Mouse (Mus musculus) liver, adult 2 months (tissue): ENCODE data around the gene Arap2. TPM values are rescaled to one million over a fixed set of nuclear protein-coding genes. Genes with fewer than 3 reads are reported as not detected.

Experiments
- DNase-seq: peaks from one replicate; pipeline ENCODE4 v3.0.0-alpha.2; 2011; ENCODE audit warnings: low read depth, low spot score; ENCODE audit errors: extremely low read depth
- H3K27ac ChIP-seq: fragments of 200-500 bp; replicated peaks from 2 replicates; pipeline ENCODE4 v1.5.1; 2012; ENCODE audit warnings: low read depth, mild to moderate bottlenecking, control low read depth, inconsistent platforms, low read length; ENCODE audit not compliant: insufficient read depth
- H3K27me3 ChIP-seq: fragments of 200-500 bp; 2 replicates; pipeline ENCODE4 v1.6.1; 2012; ENCODE audit warnings: mild to moderate bottlenecking, moderate library complexity, low read length, inconsistent platforms; ENCODE audit not compliant: control insufficient read depth, insufficient read depth
- H3K36me3 ChIP-seq: fragments of 200-500 bp; 2 replicates; pipeline ENCODE4 v1.6.1; 2012; ENCODE audit warnings: low read length, inconsistent platforms; ENCODE audit not compliant: control insufficient read depth, insufficient read depth
- H3K4me1 ChIP-seq: fragments of 200-500 bp; 2 replicates; pipeline ENCODE4 v1.6.1; 2011; ENCODE audit warnings: low read length; ENCODE audit not compliant: control insufficient read depth, insufficient read depth
- H3K4me3 ChIP-seq: fragments of 200-500 bp; 2 replicates; pipeline ENCODE4 v1.5.1; 2011; ENCODE audit warnings: low read depth, mild to moderate bottlenecking, control low read depth, low read length, moderate library complexity; ENCODE audit not compliant: insufficient read depth
- H3K79me2 ChIP-seq: fragments of 200-500 bp; 2 replicates; pipeline ENCODE4 v1.6.1; 2012; ENCODE audit warnings: inconsistent platforms, mild to moderate bottlenecking, low read length, moderate library complexity; ENCODE audit not compliant: control insufficient read depth, insufficient read depth
- H3K9ac ChIP-seq: fragments of 200-500 bp; 2 replicates; pipeline ENCODE4 v1.6.1; 2012; ENCODE audit warnings: low read depth, mild to moderate bottlenecking, control low read depth, inconsistent platforms, low read length
- CTCF ChIP-seq: fragments of 200-500 bp; IDR thresholded peaks from 2 replicates; pipeline ENCODE4 v1.5.1; 2011; ENCODE audit warnings: low read depth, low read length, control low read depth
- POLR2A ChIP-seq: fragments of 200-500 bp; IDR thresholded peaks from 2 replicates; pipeline ENCODE4 v1.6.1; 2011; ENCODE audit warnings: low read length, control low read depth; ENCODE audit not compliant: insufficient read depth; ENCODE audit errors: extremely low read depth
- WGBS: fragments of 180-500 bp; shearing (Covaris S2); methylation state at CpG from one replicate; pipeline ENCODE4 v1.1.7; 2018; 5-methylcytosine and 5-hydroxymethylcytosine counted together
- polyA plus RNA-seq: library from polyadenylated mRNA; depleted of rRNA; stranded (reverse); fragments of >200 nt; gene quantifications from 2 replicates; pipeline ENCODE4 v1.2.3, GENCODE M21; 2012; rRNA removed
- total RNA-seq: library from RNA; depleted of rRNA; stranded (reverse); fragments of >200 nt; gene quantifications from 2 replicates; pipeline ENCODE4 v1.2.3, GENCODE M21; 2014; rRNA removed

The Arap2 gene
- total and polyA plus RNA-seq, 2 experiments, result 2.1 to 24.0 TPM

GRCm38 (mm10) chr5:62582643-62583042, 183.3 kb downstream of the Arap2 start:
- no peak for DNase-seq
- H3K36me3 ChIP-seq, result no peaks in the 10 kb centered on the region
- H3K27me3 ChIP-seq, result no peaks in the 10 kb centered on the region
- H3K4me3 ChIP-seq, result no peak overlapping the region
- no peak for TF ChIP-seq CTCF
- TF ChIP-seq POLR2A, result no peak
- H3K79me2 ChIP-seq, result no peaks in the 10 kb centered on the region
- WGBS, result 32% methylated on average over 2 of the region's 2 CpGs
- no peak overlapping the region for H3K9ac ChIP-seq
- no peaks in the 10 kb centered on the region for H3K4me1 ChIP-seq
- no peak overlapping the region for H3K27ac ChIP-seq

DNA sequence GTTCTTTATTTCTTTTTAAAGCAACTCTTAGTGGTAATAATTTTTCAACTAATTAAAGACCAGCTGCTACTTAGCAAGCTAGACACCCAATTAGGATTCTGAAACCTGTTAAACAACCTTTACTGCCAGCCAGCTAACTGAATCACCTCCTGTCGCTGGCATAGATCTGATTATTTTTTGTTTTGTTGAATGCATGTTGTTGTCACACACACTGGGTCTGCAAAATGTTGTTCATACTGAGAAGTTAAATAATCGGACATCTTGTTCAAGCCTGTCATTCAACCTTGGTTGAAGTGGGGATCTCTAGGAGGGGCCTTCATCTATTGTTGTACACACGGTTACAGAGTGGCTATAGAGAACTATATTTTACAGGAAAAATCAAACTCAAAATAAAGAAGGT, 184.3 kb downstream of the Arap2 start:
- Histone ChIP-seq H3K4me3 (no peak overlapping the region), H3K4me1 (no peaks in the 10 kb centered on the region), H3K9ac (no peak overlapping the region), H3K27me3 (no peaks in the 10 kb centered on the region), H3K79me2 (no peaks in the 10 kb centered on the region), H3K36me3 (no peaks in the 10 kb centered on the region), H3K27ac (no peak overlapping the region)
- no peak for DNase-seq
- no peak for TF ChIP-seq CTCF
- no peak for TF ChIP-seq POLR2A
- WGBS, result 81% methylated on average over 3 of the region's 3 CpGs

- no peak overlapping the region for H3K4me3 ChIP-seq
- no peak for DNase-seq
- H3K27me3 ChIP-seq, result no peaks in the 10 kb centered on the region
- H3K9ac ChIP-seq, result no peak overlapping the region
- no peaks in the 10 kb centered on the region for H3K79me2 ChIP-seq
- TF ChIP-seq CTCF (no peak), POLR2A (no peak)
- no peaks in the 10 kb centered on the region for H3K4me1 ChIP-seq
- no peaks in the 10 kb centered on the region for H3K36me3 ChIP-seq
- WGBS, result 90% methylated on average over 3 of the region's 3 CpGs
- no peak overlapping the region for H3K27ac ChIP-seq
Observed at GRCm38 (mm10) chr5:62574336-62574844, 191.6 kb downstream of the Arap2 start.

Other genes starting within 250 kb of the Arap2 start
- not detected in 2 replicates for gene Dthd1, start 47.7 kb upstream of the Arap2 start, total RNA-seq
- 0.04 TPM in 1 of 2 replicates, not detected in the other for gene Dthd1, start 47.7 kb upstream of the Arap2 start, polyA plus RNA-seq